Mouse (Mus musculus) spleen, postnatal 4 days (tissue): ENCODE results near the gene Stk40.
"Not testable (repeated sequence)": the region's sequence is repeated elsewhere in the genome, so short reads cannot be mapped to it uniquely, and the experiment has no call there.

Source experiments
- DNase-seq, 2 experiments: peaks; one replicate each; pipeline ENCODE4 v3.0.0; 2022; ENCODE audit warnings: low spot score in 2 of 2

The Stk40 gene

GRCm38 (mm10) chr4:126103590-126104068 lies at the start of gene Stk40:
TSS of gene Stk40 (plus strand) at chr4:126103957.
- peak; percentile 95 to 97 for DNase-seq

- no peak for DNase-seq
Observed at GRCm38 (mm10) chr4:126057207-126058133, 46.3 kb upstream of the Stk40 start.

GRCm38 (mm10) chr4:126058134-126058996 lies 45.4 kb upstream of the Stk40 start, which contains the start of gene Oscp1:
TSS of gene Oscp1 (plus strand) at chr4:126058565.
- DNase-seq = peak; percentile 86 to 91

GRCm38 (mm10) chr4:126058997-126059362 lies 44.8 kb upstream of the Stk40 start:
- DNase-seq = no peak

GRCm38 (mm10) chr4:126062856-126063255 lies 40.9 kb upstream of the Stk40 start:
- no peak for DNase-seq

- DNase-seq = no peak
Observed at GRCm38 (mm10) chr4:126065241-126065640, 38.5 kb upstream of the Stk40 start.

GRCm38 (mm10) chr4:126067401-126068077 lies 36.2 kb upstream of the Stk40 start:
- no peak for DNase-seq

- no peak for DNase-seq
Observed at GRCm38 (mm10) chr4:126068842-126069241, 34.9 kb upstream of the Stk40 start.

GRCm38 (mm10) chr4:126077833-126078232 lies 25.9 kb upstream of the Stk40 start:
- DNase-seq = no peak

- no peak for DNase-seq
Observed at GRCm38 (mm10) chr4:126079266-126079665, 24.5 kb upstream of the Stk40 start.

- DNase-seq = no peak
Observed at GRCm38 (mm10) chr4:126081601-126082000, 22.2 kb upstream of the Stk40 start.

- DNase-seq = no peak
Observed at GRCm38 (mm10) chr4:126083021-126083420, 20.7 kb upstream of the Stk40 start.

- DNase-seq = no peak
Observed at GRCm38 (mm10) chr4:126084382-126084781, 19.4 kb upstream of the Stk40 start.

- DNase-seq = peak; percentile 80 to 92
Observed at GRCm38 (mm10) chr4:126085996-126086576, 17.7 kb upstream of the Stk40 start.

- no peak for DNase-seq
Observed at GRCm38 (mm10) chr4:126090101-126090847, 13.5 kb upstream of the Stk40 start.

GRCm38 (mm10) chr4:126090848-126091124 lies 13.0 kb upstream of the Stk40 start:
- no peak for DNase-seq

- no peak for DNase-seq
Observed at GRCm38 (mm10) chr4:126091873-126092272, 11.9 kb upstream of the Stk40 start.

GRCm38 (mm10) chr4:126095622-126096430 lies 7.9 kb upstream of the Stk40 start:
- DNase-seq = not testable (repeated sequence)

- DNase-seq = peak; percentile 90 to 94
Observed at GRCm38 (mm10) chr4:126096464-126097111, 7.2 kb upstream of the Stk40 start, which contains the start of gene Lsm10. TSS of gene Lsm10 (plus strand) at chr4:126096623.
